Comparison of ENCODE assay signal across 17 mouse cellular contexts in the genomic region with DNA sequence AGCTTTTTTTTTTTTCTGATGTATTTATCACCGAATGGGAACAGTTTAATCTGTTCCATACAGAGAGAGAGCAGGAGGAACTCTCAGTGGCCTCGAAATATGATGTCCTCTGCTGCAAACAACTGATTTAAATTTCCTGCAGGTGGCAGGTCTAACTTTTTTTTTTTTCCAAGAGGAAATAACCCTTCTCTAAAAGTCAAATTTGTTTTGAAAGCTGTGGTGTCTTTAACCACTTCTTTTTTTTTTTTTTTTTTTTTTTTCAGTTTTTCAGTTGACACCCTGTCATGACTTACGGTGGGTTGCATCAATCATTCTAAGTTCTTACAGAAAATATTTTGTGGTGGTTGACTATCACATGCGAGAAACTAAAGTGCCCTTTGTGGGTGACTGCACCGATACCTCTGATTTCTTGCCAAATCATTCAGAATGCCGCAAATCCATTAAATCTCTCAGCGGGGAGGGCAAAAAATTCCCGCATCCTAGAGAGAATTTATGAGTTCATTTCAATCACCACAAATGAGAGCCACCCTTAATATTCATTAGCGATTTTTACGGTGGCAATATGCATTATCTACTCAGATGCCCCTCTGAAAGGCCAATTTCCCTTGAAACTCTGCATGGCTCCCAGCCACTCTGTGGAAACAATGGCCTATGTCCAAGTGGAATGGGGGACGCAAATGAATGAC.
DNase-seq lines count a peak whose midpoint lies in the region; ATAC-seq and TF ChIP-seq lines count a peak whose summit lies in the region.
"Had no signal": no experiment of that assay in that cellular context is flagged by ENCODE, and none has a peak within 500 bp of the region (broad histone marks: within the 10 kb centered on the region; RNA-seq: fewer than 3 reads in every experiment).

No protein-coding gene starts in this region.

- TF ChIP-seq EP300 in MEL (IDR thresholded peaks at IDR 0.05; ENCODE audit: low read depth in 1 of 2, low read length in 2 of 2) = peak; percentile 38 to 74; a peak in 3 of 4 replicates

- no peaks in the 10 kb centered on the region for H3K79me2 ChIP-seq in MEL (ENCODE audit: control insufficient read depth, insufficient read depth, low read length, poor library complexity)

- no peaks in the 10 kb centered on the region for H3K4me1 ChIP-seq in midbrain, embryonic 12.5 days
- no peaks in the 10 kb centered on the region for H3K4me1 ChIP-seq in midbrain, embryonic 10.5 days
- peaks cover 2 to 5% of the 10 kb centered on the region in 2 experiments; a peak in 2 of 4 replicates for H3K4me1 ChIP-seq in MEL (ENCODE audit: control insufficient read depth in 1 of 2, insufficient read depth in 2 of 2, low read length in 2 of 2)
- no peaks in the 10 kb centered on the region for H3K4me1 ChIP-seq in lung, adult 2 months (ENCODE audit: control insufficient read depth, insufficient read depth, low read length)
- H3K4me1 ChIP-seq: embryonic facial prominence, embryonic 13.5 days; forebrain, embryonic 15.5 days; heart, embryonic 15.5 days; limb, embryonic 12.5 days; megakaryocyte, embryonic 14.5 days had no signal

- TF ChIP-seq POLR2A in MEL (IDR thresholded peaks at IDR 0.05; ENCODE audit: control insufficient read depth in 1 of 2, insufficient read depth in 1 of 2, low read depth in 1 of 2, low read length in 2 of 2, poor library complexity in 1 of 2) = no peak
- no peak for TF ChIP-seq POLR2A in lung, adult 2 months (IDR thresholded peaks at IDR 0.05; ENCODE audit: borderline replicate concordance, extremely low read depth, low read depth, low read length)

- WGBS in midbrain, embryonic 12.5 days = 71% methylated on average over 11 of the region's 11 CpGs
- WGBS in midbrain, embryonic 10.5 days = 88% methylated on average over 11 of the region's 11 CpGs
- 67% methylated on average over 11 of the region's 11 CpGs for WGBS in lung, adult 2 months

- H3K27me3 ChIP-seq in midbrain, embryonic 12.5 days = no peaks in the 10 kb centered on the region
- no peaks in the 10 kb centered on the region for H3K27me3 ChIP-seq in midbrain, embryonic 10.5 days (ENCODE audit: low read depth, poor library complexity, severe bottlenecking)
- no peaks in the 10 kb centered on the region for H3K27me3 ChIP-seq in MEL (ENCODE audit: control insufficient read depth in 1 of 2, insufficient read depth in 2 of 2, low read length in 2 of 2)
- H3K27me3 ChIP-seq: embryonic facial prominence, embryonic 13.5 days; forebrain, embryonic 15.5 days; heart, embryonic 15.5 days; limb, embryonic 12.5 days; megakaryocyte, embryonic 14.5 days had no signal

- no peaks in the 10 kb centered on the region for H3K36me3 ChIP-seq in midbrain, embryonic 12.5 days
- H3K36me3 ChIP-seq in midbrain, embryonic 10.5 days = no peaks in the 10 kb centered on the region
- H3K36me3 ChIP-seq in MEL (ENCODE audit: control insufficient read depth in 1 of 2, insufficient read depth in 2 of 2, low read length in 2 of 2) = peaks cover 0 to 13% of the 10 kb centered on the region in 2 experiments; a peak in 2 of 4 replicates
- H3K36me3 ChIP-seq: embryonic facial prominence, embryonic 13.5 days; forebrain, embryonic 15.5 days; heart, embryonic 15.5 days; limb, embryonic 12.5 days had no signal

- ATAC-seq in midbrain, embryonic 12.5 days (ENCODE audit: low FRiP score, low read depth) = peak; percentile 47; the same call in 1 of the 2 replicates
- peak; percentile 82 for ATAC-seq in granulocyte monocyte progenitor cell, adult 5-6 weeks (replicated peaks; ENCODE audit: poor library complexity, severe bottlenecking)
- ATAC-seq: forebrain, embryonic 15.5 days; intestine, embryonic 16.5 days; liver, postnatal 0 days had no signal

- no peak overlapping the region for H3K4me3 ChIP-seq in midbrain, embryonic 12.5 days
- no peak overlapping the region for H3K4me3 ChIP-seq in midbrain, embryonic 10.5 days
- H3K4me3 ChIP-seq in MEL (ENCODE audit: control insufficient read depth in 1 of 2, insufficient read depth in 1 of 2, low read depth in 2 of 2, low read length in 2 of 2) = no peak overlapping the region
- no peak overlapping the region for H3K4me3 ChIP-seq in lung, adult 2 months (replicated peaks; ENCODE audit: extremely low read depth, low read depth, low read length)
- H3K4me3 ChIP-seq: embryonic facial prominence, embryonic 13.5 days; forebrain, embryonic 15.5 days; heart, embryonic 15.5 days; limb, embryonic 12.5 days; megakaryocyte, embryonic 14.5 days had no signal

- no peak for DNase-seq in midbrain, embryonic 10.5 days (ENCODE audit: low spot score)
- DNase-seq in MEL (ENCODE audit: low read depth, low spot score) = peak; percentile 55
- peak; percentile 9 for DNase-seq in naive thymus-derived CD4-positive, alpha-beta T cell, adult 2 months (ENCODE audit: low read depth)
- no peak for DNase-seq in urinary bladder, postnatal 4 days (ENCODE audit: low spot score in 2 of 2)
- DNase-seq in lung, adult 2 months = no peak
- DNase-seq in thymus, postnatal 4 days = no peak
- DNase-seq: cerebellum, adult 9-11 months; kidney, postnatal 14 days; liver, postnatal 0 days had no signal

- H3K27ac ChIP-seq in midbrain, embryonic 12.5 days (replicated peaks) = no peak overlapping the region
- no peak overlapping the region for H3K27ac ChIP-seq in midbrain, embryonic 10.5 days (replicated peaks)
- H3K27ac ChIP-seq in MEL (ENCODE audit: control insufficient read depth, low read depth, low read length) = peak overlapping the region; percentile 56
- H3K27ac ChIP-seq: embryonic facial prominence, embryonic 13.5 days; forebrain, embryonic 15.5 days; heart, embryonic 15.5 days; limb, embryonic 12.5 days had no signal

- H3K9ac ChIP-seq in midbrain, embryonic 12.5 days (replicated peaks) = no peak overlapping the region
- no peak overlapping the region for H3K9ac ChIP-seq in MEL (ENCODE audit: control insufficient read depth, low read depth, low read length, poor library complexity, severe bottlenecking)
- H3K9ac ChIP-seq: embryonic facial prominence, embryonic 13.5 days; forebrain, embryonic 15.5 days; heart, embryonic 15.5 days; limb, embryonic 12.5 days; liver, postnatal 0 days had no signal

- no peak overlapping the region for H3K4me2 ChIP-seq in midbrain, embryonic 12.5 days (replicated peaks)
- H3K4me2 ChIP-seq: embryonic facial prominence, embryonic 13.5 days; forebrain, embryonic 15.5 days; heart, embryonic 15.5 days; limb, embryonic 12.5 days had no signal

- no peaks in the 10 kb centered on the region for H3K9me3 ChIP-seq in midbrain, embryonic 12.5 days
- no peaks in the 10 kb centered on the region for H3K9me3 ChIP-seq in midbrain, embryonic 10.5 days (replicated peaks)
- H3K9me3 ChIP-seq in MEL (replicated peaks; ENCODE audit: insufficient read depth, low read length) = no peaks in the 10 kb centered on the region
- H3K9me3 ChIP-seq: embryonic facial prominence, embryonic 13.5 days; forebrain, embryonic 15.5 days; heart, embryonic 15.5 days; limb, embryonic 12.5 days; megakaryocyte, embryonic 14.5 days had no signal

- no peak for TF ChIP-seq CTCF in MEL (IDR thresholded peaks at IDR 0.05 in 2 of 3, conservative IDR thresholded peaks at IDR 0.05 in 1 of 3; ENCODE audit: control insufficient read depth in 1 of 3, insufficient read depth in 1 of 3, low read depth in 2 of 3, low read length in 3 of 3, poor library complexity in 1 of 3, severe bottlenecking in 1 of 3)
- TF ChIP-seq CTCF in lung, adult 2 months (IDR thresholded peaks at IDR 0.05; ENCODE audit: insufficient read depth, low read length) = no peak

- no peak for TF ChIP-seq RAD21 in MEL (IDR thresholded peaks at IDR 0.05; ENCODE audit: low read depth, low read length)

TF ChIP-seq in MEL, 35 proteins besides CTCF, POLR2A, EP300 and RAD21:
- TF ChIP-seq POLR2AphosphoS2 (IDR thresholded peaks at IDR 0.05; ENCODE audit: low read length) = no peak
- TF ChIP-seq TAL1 (IDR thresholded peaks at IDR 0.05; ENCODE audit: low read length) = 0 out of 2 replicates have a peak, but pooled peaks have one; percentile 6
- TF ChIP-seq ELF1 (IDR thresholded peaks at IDR 0.05; ENCODE audit: low read depth, low read length) = no peak
- TF ChIP-seq TCF12 (IDR thresholded peaks at IDR 0.05; ENCODE audit: low read depth, low read length) = peak; percentile 73
- peak; percentile 77 for TF ChIP-seq RCOR1 (IDR thresholded peaks at IDR 0.05; ENCODE audit: low read depth, low read length)
- TF ChIP-seq ZNF384 (IDR thresholded peaks at IDR 0.05; ENCODE audit: low read depth, low read length) = peak; percentile 90
- no peak for TF ChIP-seq MAFK (IDR thresholded peaks at IDR 0.05; ENCODE audit: borderline replicate concordance, low read depth, low read length)
- TF ChIP-seq ETS1 (IDR thresholded peaks at IDR 0.05; ENCODE audit: low read depth, low read length) = peak; percentile 75
- peak; percentile 36; the same call in 1 of the 2 replicates for TF ChIP-seq MYB (IDR thresholded peaks at IDR 0.05; ENCODE audit: low read depth, low read length)

Comparison
In these comparisons a context has a peak if more than half of its experiments do, and no peak if none do; other contexts are left out.
1. DNase-seq: peak in MEL (single experiment) and naive thymus-derived CD4-positive, alpha-beta T cell, adult 2 months (single experiment); none in midbrain, embryonic 10.5 days (single experiment), urinary bladder, postnatal 4 days (0 of 2), lung, adult 2 months (single experiment) and thymus, postnatal 4 days (single experiment).